Comparison of ENCODE assay signal across 8 mouse cellular contexts in the genomic region with DNA sequence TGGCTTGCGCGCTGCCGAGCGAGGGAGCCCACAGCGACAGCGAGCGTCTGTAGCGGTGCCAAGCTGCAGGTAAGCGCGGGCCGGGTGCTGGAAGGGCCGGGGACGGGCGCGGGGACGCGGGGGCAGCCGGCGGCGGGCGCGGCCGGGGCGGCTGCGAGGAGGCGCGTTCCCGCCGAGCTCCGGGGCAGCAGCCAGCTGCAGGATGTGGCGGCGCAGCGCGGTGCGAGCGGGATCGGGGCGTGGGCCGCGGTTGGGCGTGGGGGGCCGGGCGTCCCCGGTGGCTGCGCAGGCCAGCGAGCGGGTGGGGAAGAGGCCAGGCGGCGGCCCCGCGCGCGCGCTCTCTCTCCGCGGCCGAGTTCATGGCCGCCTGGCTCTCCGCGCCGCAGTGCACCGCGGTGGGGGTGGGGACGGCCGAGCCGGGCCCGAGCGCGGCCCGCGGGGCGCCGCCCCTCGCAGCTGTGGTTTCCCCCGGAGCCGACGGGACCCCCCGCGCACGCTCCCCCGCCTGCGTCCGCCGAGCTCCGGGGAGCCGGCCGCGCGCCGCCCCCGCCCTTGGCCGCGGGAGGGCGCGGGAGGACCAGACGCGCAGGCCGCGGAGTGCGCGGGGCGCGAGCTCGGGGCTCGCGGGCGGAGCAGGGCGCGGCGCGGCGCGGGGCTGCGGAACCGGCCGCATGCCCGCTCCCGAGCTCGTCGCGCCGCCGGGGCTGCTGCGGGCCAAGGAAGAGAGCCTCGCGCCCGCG. TPM values are rescaled to one million over a fixed set of nuclear protein-coding genes. Genes with fewer than 3 reads are reported as not detected.
A peak's percentile ranks its signal among the peaks of the same experiment; 100 is the strongest.
DNase-seq lines count a peak whose midpoint lies in the region; ATAC-seq and TF ChIP-seq lines count a peak whose summit lies in the region.

No protein-coding gene starts in this region.

- peaks cover 21% of the 10 kb centered on the region for H3K36me3 ChIP-seq in embryonic facial prominence, embryonic 14.5 days (ENCODE audit: control insufficient read depth, insufficient read depth, low read length)
- H3K36me3 ChIP-seq in kidney, embryonic 14.5 days (ENCODE audit: control insufficient read depth, insufficient read depth, low read length), result peaks cover 22% of the 10 kb centered on the region
- peaks cover 20% of the 10 kb centered on the region for H3K36me3 ChIP-seq in limb, embryonic 14.5 days (ENCODE audit: control insufficient read depth, insufficient read depth, low read length)
- H3K36me3 ChIP-seq in midbrain, embryonic 15.5 days (replicated peaks), result peaks cover 12% of the 10 kb centered on the region
- peaks cover 10% of the 10 kb centered on the region for H3K36me3 ChIP-seq in spleen, adult 2 months (ENCODE audit: control insufficient read depth, insufficient read depth, low read length)

- TF ChIP-seq CTCF in bone marrow macrophage, adult 2 months (IDR thresholded peaks at IDR 0.05; ENCODE audit: low read depth, low read length), result no peak
- TF ChIP-seq CTCF in spleen, adult 2 months (IDR thresholded peaks at IDR 0.05; ENCODE audit: extremely low read depth, insufficient read depth, insufficient read length, insufficient replicate concordance), result 0 out of 2 replicates have a peak, but pooled peaks have one; percentile 2

- H3K4me2 ChIP-seq in embryonic facial prominence, embryonic 14.5 days (ENCODE audit: low read depth, low read length), result peak overlapping the region; percentile 76
- peak overlapping the region; percentile 74 for H3K4me2 ChIP-seq in kidney, embryonic 14.5 days (replicated peaks; ENCODE audit: low read depth, low read length)
- peak overlapping the region; percentile 85 for H3K4me2 ChIP-seq in limb, embryonic 14.5 days (replicated peaks; ENCODE audit: low read depth, low read length, severe bottlenecking)
- H3K4me2 ChIP-seq in midbrain, embryonic 15.5 days, result peak overlapping the region; percentile 84

- TF ChIP-seq POLR2A in bone marrow macrophage, adult 2 months (IDR thresholded peaks at IDR 0.05; ENCODE audit: borderline replicate concordance, low read depth, low read length), result no peak
- no peak for TF ChIP-seq POLR2A in limb, embryonic 14.5 days (IDR thresholded peaks at IDR 0.05; ENCODE audit: borderline replicate concordance, extremely low read depth, insufficient read depth, insufficient read length)
- no peak for TF ChIP-seq POLR2A in spleen, adult 2 months (IDR thresholded peaks at IDR 0.05; ENCODE audit: low read depth, low read length)

- WGBS in embryonic facial prominence, embryonic 14.5 days, result 0% methylated on average over 6 of the region's 128 CpGs
- under 1% methylated on average over 43 of the region's 128 CpGs for WGBS in kidney, embryonic 14.5 days
- under 1% methylated on average over 61 of the region's 128 CpGs for WGBS in limb, embryonic 14.5 days
- under 1% methylated on average over 96 of the region's 128 CpGs for WGBS in midbrain, embryonic 15.5 days
- WGBS in spleen, adult 2 months, result under 1% methylated on average over 86 of the region's 128 CpGs

- no peaks in the 10 kb centered on the region for H3K9me3 ChIP-seq in embryonic facial prominence, embryonic 14.5 days (ENCODE audit: control insufficient read depth, low read length)
- no peaks in the 10 kb centered on the region for H3K9me3 ChIP-seq in kidney, embryonic 14.5 days (ENCODE audit: control insufficient read depth, low read length)
- H3K9me3 ChIP-seq in limb, embryonic 14.5 days (ENCODE audit: control insufficient read depth, low read length), result no peaks in the 10 kb centered on the region
- H3K9me3 ChIP-seq in midbrain, embryonic 15.5 days, result no peaks in the 10 kb centered on the region

- no peaks in the 10 kb centered on the region for H3K27me3 ChIP-seq in embryonic facial prominence, embryonic 14.5 days (replicated peaks; ENCODE audit: control insufficient read depth, insufficient read depth, low read length)
- H3K27me3 ChIP-seq in kidney, embryonic 14.5 days (ENCODE audit: control insufficient read depth, insufficient read depth, low read length), result no peaks in the 10 kb centered on the region
- H3K27me3 ChIP-seq in limb, embryonic 14.5 days (ENCODE audit: control insufficient read depth, insufficient read depth, low read length), result no peaks in the 10 kb centered on the region
- no peaks in the 10 kb centered on the region for H3K27me3 ChIP-seq in midbrain, embryonic 15.5 days (replicated peaks)
- no peaks in the 10 kb centered on the region for H3K27me3 ChIP-seq in spleen, adult 2 months (ENCODE audit: control insufficient read depth, insufficient read depth, low read length)

- H3K27ac ChIP-seq in bone marrow macrophage, adult 2 months (ENCODE audit: insufficient read depth, low read depth, low read length), result peak overlapping the region; percentile 96
- H3K27ac ChIP-seq in embryonic facial prominence, embryonic 14.5 days (replicated peaks; ENCODE audit: low read depth, low read length), result peak overlapping the region; percentile 99
- H3K27ac ChIP-seq in kidney, embryonic 14.5 days (ENCODE audit: low read depth, low read length), result peak overlapping the region; percentile 100
- peak overlapping the region; percentile 100 for H3K27ac ChIP-seq in limb, embryonic 14.5 days (replicated peaks; ENCODE audit: low read depth, low read length)
- peak overlapping the region; percentile 100 for H3K27ac ChIP-seq in midbrain, embryonic 15.5 days
- H3K27ac ChIP-seq in spleen, adult 2 months (ENCODE audit: insufficient read depth, low read length), result peak overlapping the region; percentile 96

- peaks cover 4% of the 10 kb centered on the region; the same call in 1 of the 2 replicates for H3K4me1 ChIP-seq in bone marrow macrophage, adult 2 months (ENCODE audit: control insufficient read depth, insufficient read depth, low read length)
- peaks cover 8% of the 10 kb centered on the region; the same call in 1 of the 2 replicates for H3K4me1 ChIP-seq in embryonic facial prominence, embryonic 14.5 days (ENCODE audit: control insufficient read depth, insufficient read depth, low read length)
- H3K4me1 ChIP-seq in kidney, embryonic 14.5 days (ENCODE audit: control insufficient read depth, insufficient read depth, low read length), result peaks cover 10% of the 10 kb centered on the region; the same call in 1 of the 2 replicates
- peaks cover 9% of the 10 kb centered on the region for H3K4me1 ChIP-seq in limb, embryonic 14.5 days (ENCODE audit: control insufficient read depth, insufficient read depth, low read length)
- peaks cover 21% of the 10 kb centered on the region for H3K4me1 ChIP-seq in midbrain, embryonic 15.5 days
- no peaks in the 10 kb centered on the region; the same call in none of the 2 replicates for H3K4me1 ChIP-seq in spleen, adult 2 months (ENCODE audit: control insufficient read depth, insufficient read depth, insufficient read length)

- peak overlapping the region; percentile 96 for H3K9ac ChIP-seq in embryonic facial prominence, embryonic 14.5 days (ENCODE audit: low read depth, low read length)
- H3K9ac ChIP-seq in kidney, embryonic 14.5 days (ENCODE audit: low read depth, low read length), result peak overlapping the region; percentile 97
- peak overlapping the region; percentile 96 for H3K9ac ChIP-seq in limb, embryonic 14.5 days (ENCODE audit: low read depth, low read length, severe bottlenecking)
- peak overlapping the region; percentile 96 for H3K9ac ChIP-seq in midbrain, embryonic 15.5 days

- DNase-seq in A20 (ENCODE audit: low read depth, low spot score), result peak; percentile 72
- DNase-seq in embryonic facial prominence, embryonic 14.5 days (ENCODE audit: low spot score), result peak; percentile 89
- DNase-seq in heart, adult 9 months (ENCODE audit: low spot score in 2 of 2), result peak; percentile 83 to 84
- peak; percentile 62 for DNase-seq in limb, embryonic 14.5 days (ENCODE audit: low spot score)
- peak in 1 of 2 experiments; percentile 74 for DNase-seq in spleen, adult 2 months (ENCODE audit: low read depth in 1 of 2, low spot score in 2 of 2)

- ATAC-seq in embryonic facial prominence, embryonic 14.5 days (ENCODE audit: low read depth), result peak; percentile 72
- peak; percentile 78 for ATAC-seq in kidney, embryonic 14.5 days (ENCODE audit: low FRiP score, low TSS enrichment)
- peak; percentile 69 for ATAC-seq in limb, embryonic 14.5 days (ENCODE audit: low FRiP score, low read depth)
- ATAC-seq in midbrain, embryonic 15.5 days (replicated peaks), result peak; percentile 79

- peak overlapping the region; percentile 98 for H3K4me3 ChIP-seq in bone marrow macrophage, adult 2 months (ENCODE audit: insufficient read depth, low read length)
- H3K4me3 ChIP-seq in embryonic facial prominence, embryonic 14.5 days (ENCODE audit: low read depth, low read length), result peak overlapping the region; percentile 83
- H3K4me3 ChIP-seq in kidney, embryonic 14.5 days (ENCODE audit: low read length), result peak overlapping the region; percentile 85
- peak overlapping the region; percentile 78 for H3K4me3 ChIP-seq in limb, embryonic 14.5 days (replicated peaks; ENCODE audit: low read length)
- H3K4me3 ChIP-seq in midbrain, embryonic 15.5 days, result peak overlapping the region; percentile 91
- peak overlapping the region; percentile 95 for H3K4me3 ChIP-seq in spleen, adult 2 months (ENCODE audit: extremely low read depth, insufficient read depth, insufficient read length)

RNA-seq across cellular contexts. Expression of gene Zbtb14, which starts 0.5 kb away (rescaled TPM):
- 12.7 and 14.1 TPM in 2 replicates for polyA plus RNA-seq in bone marrow macrophage, adult 2 months (2012; ENCODE audit: insufficient read depth, insufficient read length, missing spikeins)
- polyA plus RNA-seq in embryonic facial prominence, embryonic 14.5 days (2014; fragmentation: Nextera tagmentation; extraction: Ambion mirVana), result 15.2 and 19.2 TPM in 2 replicates
- 13.9 and 25.6 TPM in 2 replicates for polyA plus RNA-seq in kidney, embryonic 14.5 days (2014; fragmentation: Nextera tagmentation; extraction: Ambion mirVana)
- polyA plus RNA-seq in limb, embryonic 14.5 days (2012; rRNA removed), result 12.7 and 13.1 TPM in 2 replicates
- 17.7 and 19.4 TPM in 2 replicates for polyA plus RNA-seq in limb, embryonic 14.5 days (2014; fragmentation: Nextera tagmentation; extraction: Ambion mirVana)
- 31.3 and 34.8 TPM in 2 replicates for polyA plus RNA-seq in midbrain, embryonic 15.5 days (2015; fragmentation: Nextera tagmentation; extraction: Ambion mirVana)
- polyA plus RNA-seq in spleen, adult 2 months (2012; rRNA removed), result 2.6 and 2.7 TPM in 2 replicates

RNA-seq across cellular contexts. Expression of gene Akain1, which starts 55.8 kb away (rescaled TPM):
- not detected in 2 replicates for polyA plus RNA-seq in bone marrow macrophage, adult 2 months (2012; ENCODE audit: insufficient read depth, insufficient read length, missing spikeins)
- not detected in 2 replicates for polyA plus RNA-seq in embryonic facial prominence, embryonic 14.5 days (2014; fragmentation: Nextera tagmentation; extraction: Ambion mirVana)
- polyA plus RNA-seq in kidney, embryonic 14.5 days (2014; fragmentation: Nextera tagmentation; extraction: Ambion mirVana), result not detected in 2 replicates
- polyA plus RNA-seq in limb, embryonic 14.5 days (2012; rRNA removed), result 0.03 TPM in 1 of 2 replicates, not detected in the other
- not detected in 2 replicates for polyA plus RNA-seq in limb, embryonic 14.5 days (2014; fragmentation: Nextera tagmentation; extraction: Ambion mirVana)
- 0.33 and 0.56 TPM in 2 replicates for polyA plus RNA-seq in midbrain, embryonic 15.5 days (2015; fragmentation: Nextera tagmentation; extraction: Ambion mirVana)
- polyA plus RNA-seq in spleen, adult 2 months (2012; rRNA removed), result not detected in 2 replicates
